Mouse (Mus musculus) megakaryocyte-erythroid progenitor cell, adult 5-6 weeks (primary cell): ENCODE data around the gene Lrrn4cl. TPM values are rescaled to one million over a fixed set of nuclear protein-coding genes. Genes with fewer than 3 reads are reported as not detected.

Experiments
- total RNA-seq, 2 experiments: library from RNA; stranded (forward) in 1 of 2; stranded (reverse) in 1 of 2; fragments of 200-1000, 215-1000 nt in 1 of 2; fragments of >200 nt in 1 of 2; fragmentation: Nextera tagmentation in 1 of 2; gene quantifications; 2 replicates each; pipeline ENCODE4 v1.2.3; 2014 to 2017

Lrrn4cl gene
- total RNA-seq, 2 experiments from 2014 or later = 0.52 to 1.5 TPM

Other genes starting within 250 kb of the Lrrn4cl start
Only the 30 nearest of the 33 such genes appear.
- 67.5 and 74.7 TPM in 2 replicates for gene Slc3a2, start 127.4 kb upstream of the Lrrn4cl start, total RNA-seq (2014; fragmentation: Nextera tagmentation)
- 70.1 and 93.9 TPM in 2 replicates for gene Slc3a2, start 127.4 kb upstream of the Lrrn4cl start, total RNA-seq (2017)
- 193 and 207 TPM in 2 replicates for gene Wdr74, start 114.9 kb upstream of the Lrrn4cl start, total RNA-seq (2014; fragmentation: Nextera tagmentation)
- gene Wdr74, start 114.9 kb upstream of the Lrrn4cl start, total RNA-seq (2017) = 142 TPM in 2 replicates
- 2.0 TPM in 1 of 2 replicates, not detected in the other for gene 1700092M07Rik, start 110.0 kb upstream of the Lrrn4cl start, total RNA-seq (2014; fragmentation: Nextera tagmentation)
- gene 1700092M07Rik, start 110.0 kb upstream of the Lrrn4cl start, total RNA-seq (2017) = 3.8 and 6.5 TPM in 2 replicates
- 74.7 and 80.4 TPM in 2 replicates for gene Stx5a, start 109.4 kb upstream of the Lrrn4cl start, total RNA-seq (2014; fragmentation: Nextera tagmentation)
- gene Stx5a, start 109.4 kb upstream of the Lrrn4cl start, total RNA-seq (2017) = 35.5 and 43.5 TPM in 2 replicates
- 365 and 530 TPM in 2 replicates for gene Nxf1, start 93.7 kb upstream of the Lrrn4cl start, total RNA-seq (2014; fragmentation: Nextera tagmentation)
- 100 and 161 TPM in 2 replicates for gene Nxf1, start 93.7 kb upstream of the Lrrn4cl start, total RNA-seq (2017)
- gene Tmem223, start 79.8 kb upstream of the Lrrn4cl start, total RNA-seq (2014; fragmentation: Nextera tagmentation) = 59.6 and 76.4 TPM in 2 replicates
- 32.1 and 33.8 TPM in 2 replicates for gene Tmem223, start 79.8 kb upstream of the Lrrn4cl start, total RNA-seq (2017)
- gene Tmem179b, start 76.3 kb upstream of the Lrrn4cl start, total RNA-seq (2014; fragmentation: Nextera tagmentation) = 104 and 114 TPM in 2 replicates
- 31.2 and 54.7 TPM in 2 replicates for gene Tmem179b, start 76.3 kb upstream of the Lrrn4cl start, total RNA-seq (2017)
- gene Taf6l, start 64.4 kb upstream of the Lrrn4cl start, total RNA-seq (2014; fragmentation: Nextera tagmentation) = 13.2 and 16.1 TPM in 2 replicates
- gene Taf6l, start 64.4 kb upstream of the Lrrn4cl start, total RNA-seq (2017) = 7.6 and 12.0 TPM in 2 replicates
- 120 and 126 TPM in 2 replicates for gene Polr2g, start 52.2 kb upstream of the Lrrn4cl start, total RNA-seq (2014; fragmentation: Nextera tagmentation)
- gene Polr2g, start 52.2 kb upstream of the Lrrn4cl start, total RNA-seq (2017) = 86.1 and 106 TPM in 2 replicates
- 1.4 and 1.9 TPM in 2 replicates for gene Zbtb3, start 48.2 kb upstream of the Lrrn4cl start, total RNA-seq (2014; fragmentation: Nextera tagmentation)
- 0.91 and 1.6 TPM in 2 replicates for gene Zbtb3, start 48.2 kb upstream of the Lrrn4cl start, total RNA-seq (2017)
- 35.6 and 41.6 TPM in 2 replicates for gene Ttc9c, start 31.4 kb upstream of the Lrrn4cl start, total RNA-seq (2014; fragmentation: Nextera tagmentation)
- gene Ttc9c, start 31.4 kb upstream of the Lrrn4cl start, total RNA-seq (2017) = 55.3 and 57.2 TPM in 2 replicates
- gene Hnrnpul2, start 30.8 kb upstream of the Lrrn4cl start, total RNA-seq (2014; fragmentation: Nextera tagmentation) = 68.2 and 88.0 TPM in 2 replicates
- gene Hnrnpul2, start 30.8 kb upstream of the Lrrn4cl start, total RNA-seq (2017) = 85.2 and 100.0 TPM in 2 replicates
- gene AC129217.1, start 21.0 kb upstream of the Lrrn4cl start, total RNA-seq (2014; fragmentation: Nextera tagmentation) = not detected in 2 replicates
- gene AC129217.1, start 21.0 kb upstream of the Lrrn4cl start, total RNA-seq (2017) = not detected in 2 replicates
- 70.3 and 71.7 TPM in 2 replicates for gene Bscl2, start 13.3 kb upstream of the Lrrn4cl start, total RNA-seq (2014; fragmentation: Nextera tagmentation)
- gene Bscl2, start 13.3 kb upstream of the Lrrn4cl start, total RNA-seq (2017) = 29.5 TPM in 2 replicates
- gene Gng3, start 11.6 kb upstream of the Lrrn4cl start, total RNA-seq (2014; fragmentation: Nextera tagmentation) = 0.57 TPM in 1 of 2 replicates, not detected in the other
- gene Gng3, start 11.6 kb upstream of the Lrrn4cl start, total RNA-seq (2017) = 0.30 and 1.3 TPM in 2 replicates
- 148 and 194 TPM in 2 replicates for gene Ubxn1, start 20.7 kb downstream of the Lrrn4cl start, total RNA-seq (2014; fragmentation: Nextera tagmentation)
- 235 and 295 TPM in 2 replicates for gene Ubxn1, start 20.7 kb downstream of the Lrrn4cl start, total RNA-seq (2017)
- 46.7 and 54.1 TPM in 2 replicates for gene Uqcc3, start 30.2 kb downstream of the Lrrn4cl start, total RNA-seq (2014; fragmentation: Nextera tagmentation)
- gene Uqcc3, start 30.2 kb downstream of the Lrrn4cl start, total RNA-seq (2017) = 73.3 and 94.5 TPM in 2 replicates
- 27.8 and 35.8 TPM in 2 replicates for gene Lbhd1, start 33.0 kb downstream of the Lrrn4cl start, total RNA-seq (2014; fragmentation: Nextera tagmentation)
- 18.0 and 18.4 TPM in 2 replicates for gene Lbhd1, start 33.0 kb downstream of the Lrrn4cl start, total RNA-seq (2017)
- gene Gm49403, start 33.2 kb downstream of the Lrrn4cl start, total RNA-seq (2014; fragmentation: Nextera tagmentation) = not detected in 2 replicates
- gene Gm49403, start 33.2 kb downstream of the Lrrn4cl start, total RNA-seq (2017) = not detected in 2 replicates
- gene 1810009A15Rik, start 38.1 kb downstream of the Lrrn4cl start, total RNA-seq (2014; fragmentation: Nextera tagmentation) = 76.6 and 113 TPM in 2 replicates
- 94.2 and 120 TPM in 2 replicates for gene 1810009A15Rik, start 38.1 kb downstream of the Lrrn4cl start, total RNA-seq (2017)
- 2.5 and 25.7 TPM in 2 replicates for gene Gm49416, start 38.2 kb downstream of the Lrrn4cl start, total RNA-seq (2014; fragmentation: Nextera tagmentation)
- not detected in 2 replicates for gene Gm49416, start 38.2 kb downstream of the Lrrn4cl start, total RNA-seq (2017)
- 31.4 and 37.7 TPM in 2 replicates for gene Ints5, start 42.2 kb downstream of the Lrrn4cl start, total RNA-seq (2014; fragmentation: Nextera tagmentation)
- gene Ints5, start 42.2 kb downstream of the Lrrn4cl start, total RNA-seq (2017) = 16.6 and 17.1 TPM in 2 replicates
- 120 and 130 TPM in 2 replicates for gene Ganab, start 47.3 kb downstream of the Lrrn4cl start, total RNA-seq (2014; fragmentation: Nextera tagmentation)
- gene Ganab, start 47.3 kb downstream of the Lrrn4cl start, total RNA-seq (2017) = 53.2 and 69.7 TPM in 2 replicates
- 30.3 and 36.8 TPM in 2 replicates for gene B3gat3, start 69.6 kb downstream of the Lrrn4cl start, total RNA-seq (2014; fragmentation: Nextera tagmentation)
- gene B3gat3, start 69.6 kb downstream of the Lrrn4cl start, total RNA-seq (2017) = 17.6 and 17.7 TPM in 2 replicates
- gene Rom1, start 78.6 kb downstream of the Lrrn4cl start, total RNA-seq (2014; fragmentation: Nextera tagmentation) = 4.6 and 6.2 TPM in 2 replicates
- 0.75 and 4.3 TPM in 2 replicates for gene Rom1, start 78.6 kb downstream of the Lrrn4cl start, total RNA-seq (2017)
- gene Eml3, start 78.8 kb downstream of the Lrrn4cl start, total RNA-seq (2014; fragmentation: Nextera tagmentation) = 29.3 and 45.8 TPM in 2 replicates
- 14.5 and 23.6 TPM in 2 replicates for gene Eml3, start 78.8 kb downstream of the Lrrn4cl start, total RNA-seq (2017)
- 158 and 173 TPM in 2 replicates for gene Mta2, start 91.1 kb downstream of the Lrrn4cl start, total RNA-seq (2014; fragmentation: Nextera tagmentation)
- 205 and 206 TPM in 2 replicates for gene Mta2, start 91.1 kb downstream of the Lrrn4cl start, total RNA-seq (2017)
- 30.7 and 32.2 TPM in 2 replicates for gene Tut1, start 103.1 kb downstream of the Lrrn4cl start, total RNA-seq (2014; fragmentation: Nextera tagmentation)
- gene Tut1, start 103.1 kb downstream of the Lrrn4cl start, total RNA-seq (2017) = 15.8 and 18.8 TPM in 2 replicates
- 1,323 and 1,614 TPM in 2 replicates for gene Eef1g, start 116.3 kb downstream of the Lrrn4cl start, total RNA-seq (2014; fragmentation: Nextera tagmentation)
- 848 and 982 TPM in 2 replicates for gene Eef1g, start 116.3 kb downstream of the Lrrn4cl start, total RNA-seq (2017)
- 1.5 and 9.4 TPM in 2 replicates for gene Ahnak, start 138.5 kb downstream of the Lrrn4cl start, total RNA-seq (2014; fragmentation: Nextera tagmentation)
- 7.2 and 24.7 TPM in 2 replicates for gene Ahnak, start 138.5 kb downstream of the Lrrn4cl start, total RNA-seq (2017)